Comparison of ENCODE assay signal across 18 mouse cellular contexts in the genomic region with DNA sequence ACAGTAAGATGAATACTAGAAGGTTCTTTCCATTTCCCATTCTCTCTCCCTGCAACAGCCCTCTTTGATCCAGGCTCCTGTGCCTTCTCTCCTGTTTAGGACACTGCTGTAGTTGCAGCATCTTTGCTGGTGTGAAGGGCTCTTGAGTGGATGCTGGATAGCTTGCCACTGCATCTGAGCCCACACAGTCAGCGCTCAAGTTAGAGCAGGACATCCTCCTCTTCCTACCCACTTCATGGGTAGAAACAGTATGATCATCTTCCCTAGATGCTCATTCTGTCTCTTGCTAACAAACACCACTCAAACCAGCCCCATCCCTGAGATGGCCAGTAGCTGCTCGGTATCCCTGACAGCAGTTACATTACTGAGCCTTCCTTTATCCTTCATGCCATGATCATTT.
"Had no signal": no experiment of that assay in that cellular context is flagged by ENCODE, and none has a peak within 500 bp of the region (broad histone marks: within the 10 kb centered on the region; RNA-seq: fewer than 3 reads in every experiment).

No protein-coding gene starts in this region.

- ATAC-seq: liver, postnatal 0 days; lung, postnatal 0 days; midbrain, embryonic 13.5 days; midbrain, embryonic 15.5 days had no signal

- H3K36me3 ChIP-seq: lung, embryonic 15.5 days; midbrain, embryonic 13.5 days; midbrain, embryonic 15.5 days; neural tube, embryonic 12.5 days; stomach, embryonic 15.5 days had no signal

- H3K9me3 ChIP-seq: lung, embryonic 15.5 days; midbrain, embryonic 13.5 days; midbrain, embryonic 15.5 days; neural tube, embryonic 12.5 days; stomach, embryonic 15.5 days had no signal

- H3K9ac ChIP-seq: liver, postnatal 0 days; lung, embryonic 15.5 days; midbrain, embryonic 13.5 days; midbrain, embryonic 15.5 days; neural tube, embryonic 12.5 days; stomach, embryonic 15.5 days had no signal

- H3K4me2 ChIP-seq: lung, embryonic 15.5 days; midbrain, embryonic 11.5 days; midbrain, embryonic 13.5 days; midbrain, embryonic 15.5 days; neural tube, embryonic 12.5 days; stomach, embryonic 15.5 days had no signal

- H3K27me3 ChIP-seq: lung, embryonic 15.5 days; megakaryocyte, embryonic 14.5 days; midbrain, embryonic 13.5 days; midbrain, embryonic 15.5 days; neural tube, embryonic 12.5 days; stomach, embryonic 15.5 days had no signal

- H3K4me3 ChIP-seq: lung, embryonic 15.5 days; megakaryocyte, embryonic 14.5 days; midbrain, embryonic 13.5 days; midbrain, embryonic 15.5 days; neural tube, embryonic 12.5 days; stomach, embryonic 15.5 days had no signal

- H3K27ac ChIP-seq: lung, embryonic 15.5 days; macrophage; midbrain, embryonic 13.5 days; midbrain, embryonic 15.5 days; neural tube, embryonic 12.5 days; stomach, embryonic 15.5 days; stomach, postnatal 0 days had no signal

- DNase-seq: liver, postnatal 0 days; lung, adult 2 months; lung, postnatal 14 days; lung, postnatal 36 days; right cerebral cortex, postnatal 25 days; thymus, adult 2 months; thymus, postnatal 25 days; thymus, postnatal 4 days had no signal

- H3K4me1 ChIP-seq: lung, embryonic 15.5 days; megakaryocyte, embryonic 14.5 days; midbrain, embryonic 13.5 days; neural tube, embryonic 12.5 days; stomach, embryonic 15.5 days had no signal
